Mouse (Mus musculus) spleen, adult 10 weeks (tissue): Measurements from ENCODE around the gene Ccdc77. TPM values are rescaled to one million over a fixed set of nuclear protein-coding genes. Genes with fewer than 3 reads are reported as not detected.

Experiments used
- polyA plus RNA-seq: library from polyadenylated mRNA; stranded (reverse); fragments of 350-450 nt; fragmentation: Illumina TruSeq; extraction: RNeasy Lipid Tissue Mini Kit (QIAGEN cat#74804); gene quantifications from one replicate; pipeline ENCODE4 v1.2.3, GENCODE M21; 2015; ENCODE audit warnings: low replicate concordance; ENCODE audit not compliant: insufficient read depth

Ccdc77 gene
- 24.7 TPM for polyA plus RNA-seq

DNA sequence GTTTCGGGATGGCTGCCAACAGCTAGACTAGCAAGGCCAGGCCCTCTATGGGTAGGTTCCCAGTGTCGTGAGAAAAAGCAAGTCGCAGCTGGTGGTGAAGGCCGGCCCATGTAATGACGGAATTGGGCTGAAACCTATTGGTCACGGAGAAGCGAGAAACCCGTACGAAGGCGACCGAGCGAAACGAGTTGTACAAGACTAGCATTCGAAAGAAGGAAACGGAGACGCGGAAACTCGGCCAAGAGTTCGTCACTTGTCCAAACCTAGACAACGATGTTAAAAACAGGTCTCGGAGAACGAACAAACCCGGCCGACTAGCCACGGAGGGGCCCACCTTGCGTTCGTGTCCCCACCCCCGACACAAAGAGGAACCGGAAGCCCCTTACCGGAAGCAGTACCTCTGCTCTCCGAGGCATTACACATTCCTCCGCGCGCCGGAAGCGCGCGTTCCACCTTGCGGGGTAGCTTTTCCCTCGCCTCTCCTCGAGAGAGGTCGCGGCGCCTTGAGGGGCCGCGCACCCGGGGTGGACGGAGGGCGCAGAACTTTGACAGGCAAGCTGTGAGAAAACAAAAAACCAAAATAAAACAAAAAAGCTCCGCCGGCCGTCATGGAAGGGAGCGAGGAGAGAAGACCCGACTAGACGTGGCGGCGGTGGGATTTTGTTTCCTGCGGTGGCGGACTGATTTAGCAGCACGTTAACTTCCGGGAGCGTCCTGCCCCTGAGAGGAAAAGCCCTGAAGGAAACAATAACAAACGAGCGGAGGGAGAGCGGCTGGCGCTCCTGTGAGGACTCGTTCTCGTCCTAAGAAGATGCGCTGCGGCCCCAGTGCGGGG is at the start of gene Ccdc77, which contains the start of gene Kdm5a:
Gene Ccdc77 (minus strand): TSS at position 687 of the 835 bp plus-strand sequence.
Gene Kdm5a (plus strand): TSS at position 437 of the 835 bp plus-strand sequence.

DNA sequence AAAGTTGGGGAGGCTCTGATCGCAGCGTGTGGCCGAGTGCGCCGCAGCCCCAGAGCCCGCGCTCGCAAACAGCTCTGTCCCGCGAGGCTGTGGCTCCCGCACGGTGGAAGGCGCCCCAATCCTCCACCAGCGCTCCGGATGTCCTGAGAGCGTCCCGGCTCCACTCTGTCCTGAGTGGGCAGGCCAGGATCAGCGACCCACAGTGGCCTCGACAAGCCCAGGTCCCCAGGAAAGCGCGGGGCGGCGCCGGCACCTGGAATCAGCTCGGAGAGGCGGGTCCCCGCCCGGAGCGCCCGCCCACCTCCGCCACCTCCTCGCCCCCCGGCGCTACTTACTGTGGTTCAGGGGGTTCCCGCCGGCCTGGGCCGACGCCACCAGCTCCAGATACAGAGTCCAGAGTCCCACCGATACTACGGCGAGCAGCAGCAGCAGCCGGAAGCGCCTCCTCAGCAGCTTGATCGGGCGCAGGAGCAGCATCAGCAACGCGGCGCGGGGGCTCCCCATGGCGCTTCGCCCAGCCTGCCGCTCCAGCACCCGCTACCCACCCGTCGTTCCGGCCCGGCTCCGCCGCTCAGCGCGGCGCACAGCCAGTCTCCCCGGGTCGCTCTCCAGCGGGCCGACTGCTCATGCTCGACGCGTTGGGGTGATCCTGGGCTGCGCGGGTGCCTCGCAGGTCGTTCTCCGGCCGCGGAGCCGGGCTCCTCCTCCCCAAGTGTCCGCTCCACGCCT is 70.0 kb downstream of the Ccdc77 start, which contains the start of the genes D330020A13Rik and B4galnt3:
Gene D330020A13Rik (plus strand): TSS at position 309 of the 729 bp plus-strand sequence.
Gene B4galnt3 (minus strand): TSS at position 504 of the 729 bp plus-strand sequence.

Other genes with a start within 250 kb of the Ccdc77 start
- gene D330020A13Rik, start 70.0 kb downstream of the Ccdc77 start, polyA plus RNA-seq = not detected
- gene B4galnt3, start 69.8 kb downstream of the Ccdc77 start, polyA plus RNA-seq = 0.08 TPM
- 90.2 TPM for gene Kdm5a, start 250 bp downstream of the Ccdc77 start, polyA plus RNA-seq
- gene Il17ra, start 98.9 kb upstream of the Ccdc77 start, polyA plus RNA-seq = 92.4 TPM
- gene Tmem121b, start 129.4 kb upstream of the Ccdc77 start, polyA plus RNA-seq = 0.22 TPM
- 31.0 TPM for gene Hdhd5, start 166.9 kb upstream of the Ccdc77 start, polyA plus RNA-seq